Mouse (Mus musculus) retina, embryonic 14.5 days (tissue): Measurements from ENCODE around the gene Zfp131.
"Not testable (repeated sequence)": the region's sequence is repeated elsewhere in the genome, so short reads cannot be mapped to it uniquely, and the experiment has no call there.

Source experiments
- DNase-seq: peaks from one replicate; pipeline ENCODE4 v3.0.0-alpha.2; 2015; ENCODE audit warnings: low spot score

Zfp131 gene

GRCm38 (mm10) chr13:119790761-119791579 lies at the start of gene Zfp131:
Zfp131 (minus strand) TSS chr13:119790889.
- DNase-seq: peak; percentile 95

DNA sequence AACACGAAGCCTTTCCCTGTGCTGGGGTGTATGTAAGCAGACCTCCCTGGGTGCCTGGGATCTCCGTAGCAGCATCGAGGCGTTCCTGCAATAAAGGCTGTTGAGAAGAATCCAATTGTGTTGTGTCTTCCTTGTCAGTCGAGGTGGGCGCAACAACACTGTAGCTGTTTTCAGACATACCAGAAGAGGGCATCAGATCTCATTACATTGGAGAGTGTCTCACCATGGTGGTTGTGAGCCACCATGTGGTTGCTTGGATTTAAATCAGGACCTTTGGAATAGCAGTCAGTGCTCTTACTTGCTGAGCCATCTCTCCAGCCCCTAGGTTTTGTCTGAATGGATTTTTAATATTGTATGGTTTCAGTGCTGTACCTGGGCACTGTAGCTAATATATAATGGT lies 49.3 kb upstream of the Zfp131 start:
- peak; percentile 11 for DNase-seq

GRCm38 (mm10) chr13:119837719-119838337 lies 47.1 kb upstream of the Zfp131 start:
- DNase-seq: peak; percentile 65

- DNase-seq: peak; percentile 46
Measured at GRCm38 (mm10) chr13:119836324-119836811, 45.7 kb upstream of the Zfp131 start.

DNA sequence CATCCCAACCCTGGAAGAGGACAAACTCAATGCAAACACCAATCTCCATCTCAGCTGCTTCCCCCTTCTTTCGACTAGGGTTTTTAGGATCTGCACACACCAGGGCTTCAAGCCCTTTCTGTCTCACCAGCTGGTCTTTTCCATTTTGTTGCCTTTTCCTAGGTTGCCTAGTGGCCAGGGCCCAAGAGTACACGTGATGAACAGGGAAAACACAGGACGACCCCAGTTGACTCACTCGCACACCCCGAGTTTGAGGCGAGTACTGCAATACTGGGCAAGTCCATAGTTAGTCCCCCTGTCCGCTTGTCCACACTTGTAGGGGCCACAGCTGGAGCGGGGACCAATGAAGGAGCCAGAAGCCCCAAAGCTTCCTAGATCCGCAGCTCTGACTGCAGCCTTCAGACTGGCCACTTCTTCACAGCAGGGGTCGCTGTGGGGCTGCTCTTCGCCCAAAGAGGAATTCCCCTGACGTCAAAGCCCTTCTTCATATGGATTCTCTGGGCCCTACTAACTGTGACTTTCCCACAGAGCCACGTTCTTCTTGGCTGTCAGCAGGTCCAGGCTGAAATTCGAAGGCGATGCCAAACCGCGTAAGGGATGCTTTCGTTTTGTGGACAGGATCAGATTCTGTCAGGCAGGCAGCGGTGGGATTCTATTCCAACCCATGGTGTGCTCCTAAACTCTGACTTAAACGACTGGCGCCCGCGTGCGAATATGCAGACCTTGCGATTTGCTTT lies 44.8 kb upstream of the Zfp131 start, which contains the start of gene D13Ertd608e:
TSS of gene D13Ertd608e (plus strand) at position 687 of the 737 bp plus-strand sequence.
- peak; percentile 70 for DNase-seq

DNA sequence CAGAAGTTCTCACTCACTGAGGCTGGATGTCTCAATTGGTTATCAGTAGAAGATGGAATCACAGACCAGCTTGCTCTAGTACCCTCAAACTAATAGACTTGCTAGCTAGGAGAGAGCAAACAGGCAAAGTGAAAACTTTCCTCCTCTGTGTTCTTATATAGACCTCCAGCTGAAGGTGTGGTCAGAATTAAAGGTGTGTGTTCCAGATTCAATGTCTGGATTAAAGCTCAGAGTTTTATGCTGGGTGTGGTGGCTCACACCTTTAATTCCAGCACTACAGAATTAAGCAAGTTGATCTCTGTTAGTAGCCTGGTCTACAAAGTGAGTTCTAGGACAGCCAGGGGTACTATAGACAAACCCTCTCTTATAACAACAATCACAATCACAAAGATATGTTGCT lies 39.4 kb upstream of the Zfp131 start, which contains the start of gene AF067063:
TSS of gene AF067063 (minus strand) at position 101 of the 400 bp plus-strand sequence.
- not testable (repeated sequence) for DNase-seq

GRCm38 (mm10) chr13:119817579-119818206 lies 27.0 kb upstream of the Zfp131 start:
- no peak for DNase-seq

DNA sequence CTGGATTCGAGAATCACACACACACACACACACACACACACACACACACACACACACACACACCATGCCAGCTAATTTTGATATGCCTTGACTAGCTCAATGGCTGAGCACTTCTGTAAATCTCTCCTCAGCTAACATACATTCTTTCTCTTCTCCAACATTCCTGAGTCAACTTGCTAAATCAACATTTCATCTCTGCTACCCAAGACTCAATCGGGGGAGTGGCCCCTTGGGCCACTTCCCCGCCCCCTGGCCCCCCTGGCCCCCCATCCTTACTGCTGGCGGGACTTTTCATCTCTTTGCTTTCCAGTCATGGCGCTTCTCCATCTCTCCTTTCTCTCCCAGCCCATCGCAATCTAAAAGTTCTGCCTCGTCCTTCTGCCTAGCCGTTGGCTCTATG lies 26.1 kb upstream of the Zfp131 start:
- no peak for DNase-seq

DNA sequence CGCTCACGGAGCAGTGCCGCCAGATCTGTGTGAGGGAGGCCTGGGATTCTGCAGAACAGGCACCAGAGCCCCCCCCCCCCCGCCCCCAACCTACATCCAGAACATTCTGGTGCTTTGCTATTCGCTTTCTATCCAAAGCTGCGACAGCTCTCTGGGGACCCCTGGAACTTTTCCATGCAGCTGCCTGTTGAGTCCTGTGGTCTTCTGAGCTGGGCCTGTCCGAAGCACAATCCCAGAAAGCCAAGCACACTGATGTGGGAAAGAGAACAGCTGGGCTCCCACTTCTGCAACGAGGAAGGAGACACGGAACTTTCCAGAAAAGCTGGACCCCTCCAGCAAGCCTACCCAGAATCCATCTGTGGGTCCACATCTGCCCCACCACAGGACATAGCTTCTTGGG lies 19.3 kb upstream of the Zfp131 start:
- no peak for DNase-seq

GRCm38 (mm10) chr13:119808937-119809336 lies 18.2 kb upstream of the Zfp131 start:
- DNase-seq: no peak

- no peak for DNase-seq
Measured at GRCm38 (mm10) chr13:119797656-119798055, 7.0 kb upstream of the Zfp131 start.

DNA sequence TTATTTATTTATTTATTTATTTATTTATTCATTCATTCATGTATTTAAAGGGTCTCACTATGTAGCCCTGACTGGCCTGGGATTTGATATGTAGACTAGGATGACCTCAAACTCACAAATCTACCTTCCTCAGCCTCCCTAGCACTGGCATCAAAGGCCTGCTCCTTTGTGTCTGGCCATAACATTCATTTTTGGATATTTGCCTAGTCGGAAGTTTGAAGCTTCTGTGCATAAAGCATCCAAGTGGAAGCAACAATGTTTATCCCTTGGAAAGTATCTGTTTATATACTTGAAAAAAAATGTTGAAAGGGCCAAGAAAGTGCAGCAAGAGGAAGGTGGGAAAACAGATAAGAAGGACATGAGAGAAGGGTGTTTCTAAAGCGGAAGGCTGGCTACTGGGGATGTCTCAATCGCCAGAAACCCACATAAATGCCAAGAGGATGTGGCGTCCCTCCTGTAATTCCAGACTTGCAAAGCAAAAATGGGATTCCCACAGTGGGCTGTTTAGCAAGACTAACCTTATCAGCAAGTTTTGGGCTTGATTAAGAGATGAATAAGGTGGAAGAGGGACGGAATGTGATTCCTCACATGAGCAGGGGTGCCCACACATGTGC lies 2.2 kb upstream of the Zfp131 start:
- no peak for DNase-seq

DNA sequence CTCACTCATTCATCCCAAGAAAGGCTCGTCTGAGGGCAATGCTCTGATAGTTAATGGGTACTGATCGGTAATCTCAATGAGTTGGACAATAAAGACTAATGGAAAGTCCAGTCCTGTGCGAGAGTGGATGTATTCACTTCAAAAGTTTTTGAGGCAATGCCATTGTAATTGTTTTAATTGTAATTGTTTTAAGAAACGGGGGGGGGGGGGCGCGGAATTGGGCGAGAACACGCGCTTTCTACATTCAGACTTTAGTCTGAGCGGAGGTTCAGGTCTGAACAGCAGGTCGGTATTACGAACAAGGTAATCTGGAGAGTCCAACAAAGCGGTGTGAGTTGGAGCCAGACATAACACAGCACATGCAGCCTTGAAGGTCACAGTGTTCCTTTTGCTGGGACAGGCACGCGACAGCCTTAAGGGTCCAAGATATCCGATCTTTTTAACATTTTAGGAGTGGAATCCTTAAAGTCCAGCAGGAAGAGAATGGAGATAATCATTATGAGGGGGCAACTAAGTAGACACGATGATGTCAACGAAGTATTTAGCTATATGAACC lies 969 bp upstream of the Zfp131 start:
- DNase-seq: no peak

DNA sequence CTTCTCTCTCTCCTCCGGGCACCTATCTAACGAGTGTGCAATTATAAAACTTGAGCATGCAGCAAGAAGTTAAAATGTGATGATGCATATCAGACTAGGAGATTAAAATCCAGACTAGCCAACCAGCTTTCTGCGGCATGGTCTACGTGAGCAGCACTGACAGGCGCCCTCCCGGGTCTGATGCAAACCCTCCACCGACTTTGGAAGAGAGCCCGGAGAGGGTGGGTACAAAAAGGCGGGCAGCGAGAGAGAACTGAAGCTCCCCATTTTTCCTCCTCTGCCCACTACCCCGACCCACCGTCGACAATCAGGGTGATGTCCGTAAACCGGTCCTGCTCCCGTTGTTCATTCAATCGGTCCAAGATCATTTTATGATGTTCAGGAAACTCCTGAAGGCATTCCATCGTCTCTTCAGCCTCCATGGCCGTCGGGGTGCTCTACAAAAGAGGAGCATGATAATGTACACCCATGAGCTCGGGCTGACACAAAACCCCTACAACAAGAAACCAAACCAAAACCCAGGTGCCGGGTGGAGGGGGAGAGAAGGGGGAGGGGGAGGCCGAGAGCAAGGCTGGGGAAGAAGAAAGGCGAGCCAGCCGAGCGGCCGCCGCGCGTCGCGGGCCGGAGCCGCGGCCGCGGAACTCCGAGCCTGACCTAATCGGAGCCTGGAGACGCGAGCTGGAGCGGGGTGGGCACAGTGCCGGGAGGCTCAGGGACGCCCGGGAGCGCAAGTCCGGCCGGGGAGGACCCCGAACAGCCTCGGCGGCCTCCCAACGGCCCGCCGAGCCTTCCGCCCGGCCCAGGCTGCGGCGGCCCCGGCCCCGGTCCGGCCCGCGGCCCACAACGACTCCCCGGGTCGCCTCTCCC lies 605 bp downstream of the Zfp131 start:
- peak; percentile 49 for DNase-seq

DNA sequence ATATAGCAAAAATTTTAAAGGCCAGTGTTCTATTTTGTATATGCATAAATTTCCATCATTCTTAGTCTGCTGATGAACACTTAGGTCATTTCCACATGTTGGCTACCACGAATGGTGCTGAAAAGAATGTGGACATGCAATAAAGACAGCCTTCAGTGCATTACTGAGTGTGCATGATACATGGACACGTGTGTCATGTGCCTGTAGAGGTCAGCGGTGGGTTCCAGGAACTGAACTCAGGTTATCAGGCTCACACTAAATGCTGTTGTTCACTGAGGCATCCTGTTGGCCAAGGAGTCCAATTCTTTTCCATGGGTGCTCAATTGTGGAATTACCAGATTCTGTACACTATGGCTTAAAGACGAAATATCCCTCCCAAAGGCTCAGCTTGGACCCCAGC lies 7.1 kb downstream of the Zfp131 start:
- DNase-seq: no peak

GRCm38 (mm10) chr13:119768541-119768940 lies 22.1 kb downstream of the Zfp131 start:
- DNase-seq: no peak

- DNase-seq: no peak
Measured at GRCm38 (mm10) chr13:119766480-119766879, 24.2 kb downstream of the Zfp131 start.

GRCm38 (mm10) chr13:119756831-119757230 lies 33.9 kb downstream of the Zfp131 start:
- no peak for DNase-seq

DNA sequence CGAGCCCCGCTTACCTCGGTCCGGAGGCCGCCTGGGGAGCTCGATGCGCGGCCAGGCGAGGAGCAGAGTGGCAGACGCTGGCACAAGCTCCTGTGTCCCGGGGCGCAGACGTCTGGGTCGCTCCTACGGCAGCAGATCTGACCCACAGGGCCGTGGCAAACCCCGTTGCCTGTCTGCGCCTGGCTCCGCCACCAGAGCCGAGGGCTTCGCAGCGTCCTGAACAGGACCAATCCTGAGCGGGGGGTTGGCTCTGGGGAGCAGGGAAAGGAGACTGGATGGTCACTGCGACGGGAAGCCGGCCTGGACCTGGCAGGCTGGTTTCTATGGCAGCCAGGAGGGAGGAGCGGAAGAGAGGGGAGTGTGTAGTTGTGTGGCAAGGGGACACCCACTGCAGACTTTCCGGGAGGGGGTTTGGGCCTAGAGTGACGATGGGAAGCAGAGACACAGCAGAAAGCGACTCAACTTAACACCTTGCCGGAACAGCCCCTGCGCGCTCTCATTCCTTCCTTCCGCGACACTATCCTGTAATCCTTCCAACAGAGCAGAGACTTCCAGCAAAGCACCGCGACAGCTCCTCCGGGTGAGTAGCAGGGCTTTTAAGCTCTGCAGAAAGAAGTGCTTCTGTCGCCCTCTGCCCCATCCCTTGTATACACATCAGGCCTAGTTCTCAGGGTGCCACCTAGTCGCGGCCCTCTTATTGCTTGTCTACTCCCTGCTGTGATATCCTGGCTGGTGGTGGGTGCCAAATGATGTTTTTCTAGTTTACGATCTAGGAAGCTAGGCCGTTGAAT lies 34.8 kb downstream of the Zfp131 start, which contains the start of gene Nim1k:
TSS of gene Nim1k (minus strand) at position 202 of the 791 bp plus-strand sequence.
- peak; percentile 82 for DNase-seq
